Mouse (Mus musculus): ENCODE results near the gene Eif4enif1.

DNA sequence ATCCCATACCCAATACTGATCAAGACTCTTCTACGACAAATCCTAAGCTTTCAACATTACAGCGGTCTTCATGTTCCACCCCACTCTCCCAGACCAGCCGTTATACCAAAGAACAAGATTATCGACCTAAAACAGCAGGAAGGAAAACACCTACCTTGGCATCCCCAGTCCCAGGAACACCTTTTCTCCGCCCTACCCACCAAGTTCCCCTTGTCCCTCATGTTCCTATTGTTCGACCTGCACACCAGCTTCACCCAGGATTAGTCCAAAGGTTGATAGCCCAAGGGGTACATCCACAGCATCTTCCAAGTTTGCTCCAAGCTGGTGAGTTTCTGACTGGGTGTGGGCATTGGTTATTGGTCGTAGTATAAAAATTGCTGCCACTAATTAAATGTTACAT, 40.2 kb downstream of the Eif4enif1 start:
- TF ChIP-seq POLR2A (IDR thresholded peaks at IDR 0.05; ENCODE audit: extremely low read depth, insufficient read depth, low read length) (no peak), CTCF (IDR thresholded peaks at IDR 0.05; ENCODE audit: extremely low read depth, insufficient read depth, low read length) (no peak)

Measured in cortical plate, adult 2 months (tissue).